Mouse (Mus musculus) gastrocnemius, postnatal 10 days (tissue): ENCODE measurements around the gene Lrrc40. TPM values are rescaled to one million over a fixed set of nuclear protein-coding genes. Genes with fewer than 3 reads are reported as not detected.

Experiments
- DNase-seq: peaks from one replicate; pipeline ENCODE4 v3.0.0; 2021; ENCODE audit warnings: mixed read lengths
- long read RNA-seq, 2 experiments: library from polyadenylated mRNA; stranded (forward); transcript quantifications; one replicate each; pipeline ENCODE4 v2.0.0; 2021
- total RNA-seq, 2 experiments: library from RNA; stranded (reverse); gene quantifications; 2 replicates each; pipeline ENCODE4 v1.2.3; 2021

The Lrrc40 gene
- total RNA-seq = 10 to 100 TPM; 10.1 to 11.3 TPM
- long read RNA-seq, experiment 1, full-length matches to known transcripts = 16 of 30 reads
- long read RNA-seq, experiment 1, partial matches to known transcripts = 0 of 30 reads
- long read RNA-seq, experiment 1, other reads (novel, unspliced or antisense) = 14 of 30 reads
- long read RNA-seq, experiment 2, full-length matches to known transcripts = 21 of 24 reads
- long read RNA-seq, experiment 2, partial matches to known transcripts = 0 of 24 reads
- long read RNA-seq, experiment 2, other reads (novel, unspliced or antisense) = 3 of 24 reads

DNA sequence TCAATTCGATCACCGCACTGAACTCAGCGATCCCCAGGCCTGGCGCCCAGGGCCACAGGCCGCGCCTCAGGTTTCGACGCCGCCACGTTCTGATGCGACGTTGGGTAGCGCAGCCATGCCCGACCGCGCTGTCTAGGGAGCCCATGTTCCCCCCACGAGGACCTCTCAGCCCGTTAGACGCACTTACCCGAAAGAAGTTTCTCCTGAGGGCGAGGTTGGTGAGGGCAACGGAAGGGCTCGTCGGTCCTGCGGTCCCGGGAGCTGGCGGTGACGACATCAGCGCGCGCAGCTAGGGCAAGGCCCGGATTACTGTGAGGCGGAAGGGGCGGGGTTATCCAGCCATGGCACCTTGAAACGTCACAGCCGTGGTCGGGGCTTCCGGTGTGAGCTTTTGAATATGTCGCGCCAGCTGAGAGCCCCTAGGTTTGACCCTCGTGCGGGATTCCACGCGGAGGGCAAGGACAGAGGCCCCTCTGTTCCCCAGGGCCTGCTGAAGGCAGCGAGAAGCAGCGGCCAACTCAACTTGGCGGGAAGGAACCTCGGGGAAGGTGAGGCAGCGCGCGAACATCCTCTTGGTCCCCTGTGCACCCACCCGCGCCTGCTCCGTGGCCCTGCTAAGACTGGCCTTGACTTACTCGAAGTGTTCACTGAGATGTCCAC is at the start of gene Lrrc40, which contains the start of gene Srsf11:
Lrrc40 (plus strand) TSS at position 334 of the 660 bp plus-strand sequence.
Srsf11 (minus strand) TSS at position 311 of the 660 bp plus-strand sequence.
- DNase-seq = peak; percentile 93

DNA sequence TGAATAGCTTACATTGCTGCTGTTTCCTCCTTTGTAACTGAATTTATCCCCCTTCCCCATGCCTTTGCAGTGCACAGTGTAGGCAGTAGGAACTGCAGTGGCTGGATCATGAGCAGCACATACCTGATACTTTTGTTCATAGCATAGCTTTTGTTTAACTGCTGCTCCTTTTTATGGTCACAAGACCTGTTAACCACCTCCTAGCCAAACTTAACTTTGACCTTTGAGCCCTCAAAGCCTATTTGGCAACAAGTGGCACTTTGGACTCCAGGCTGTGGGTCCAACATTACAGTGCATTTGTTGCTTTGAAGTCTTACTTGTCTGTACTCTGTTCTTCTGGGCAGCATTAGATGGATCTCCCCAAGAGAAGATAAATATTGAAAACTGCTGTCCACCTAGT is 43.1 kb upstream of the Lrrc40 start:
- DNase-seq = no peak

- DNase-seq = no peak
These were observed 40.7 kb upstream of the Lrrc40 start for GRCm38 (mm10) chr3:157995726-157996125.

DNA sequence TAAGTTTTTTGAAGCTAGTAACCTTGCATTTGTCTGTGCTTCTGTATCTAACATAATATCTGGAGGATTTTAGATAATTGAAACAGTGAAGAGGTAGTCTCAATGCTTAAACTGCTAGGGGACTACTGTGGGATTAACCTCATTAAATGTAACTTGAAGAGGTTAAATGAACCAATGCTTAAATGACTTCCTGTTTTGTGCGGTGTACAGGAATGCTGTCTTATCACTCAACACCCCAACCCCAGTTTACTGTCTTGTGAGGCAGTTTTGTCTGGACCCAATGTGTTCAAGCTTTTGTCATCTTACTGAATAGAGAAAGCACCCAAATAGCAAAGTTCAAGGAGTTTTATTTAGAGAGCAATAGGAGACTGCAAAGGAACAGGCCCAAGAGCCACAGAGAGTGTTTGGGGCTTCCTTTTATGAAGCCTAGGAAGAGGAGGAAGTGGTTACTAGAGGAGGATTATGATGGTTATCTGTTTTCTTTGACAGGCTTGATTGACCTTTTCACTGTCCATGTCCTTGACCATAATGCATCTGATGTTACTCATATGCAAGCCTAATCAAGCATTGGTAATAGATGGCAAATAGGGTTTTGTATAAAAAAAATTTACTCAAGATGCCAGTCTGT is 37.6 kb upstream of the Lrrc40 start:
- DNase-seq = no peak

DNA sequence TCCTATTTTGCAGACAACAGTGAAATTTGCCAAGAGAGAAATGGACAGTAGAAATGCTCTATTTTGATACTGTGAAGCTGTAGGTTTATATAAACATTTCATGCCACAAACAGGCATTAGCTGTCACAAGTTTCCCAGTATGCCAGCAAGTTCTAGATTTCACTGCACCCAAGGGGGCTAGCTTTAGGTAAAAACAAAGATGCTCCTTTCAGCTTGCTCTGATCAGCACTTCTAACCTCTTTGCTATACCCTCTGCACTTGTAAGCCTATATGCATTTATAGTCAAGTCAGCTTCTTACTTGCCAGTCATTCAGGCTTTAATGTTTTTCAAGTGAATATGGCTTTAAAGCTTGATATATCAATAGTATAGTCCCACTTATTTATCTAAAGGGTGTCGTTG is 27.8 kb upstream of the Lrrc40 start:
- DNase-seq = no peak

- DNase-seq = no peak
These were observed 26.6 kb upstream of the Lrrc40 start for GRCm38 (mm10) chr3:158009762-158010320.

GRCm38 (mm10) chr3:158031371-158031925 is 5.0 kb upstream of the Lrrc40 start:
- DNase-seq = peak; percentile 95

DNA sequence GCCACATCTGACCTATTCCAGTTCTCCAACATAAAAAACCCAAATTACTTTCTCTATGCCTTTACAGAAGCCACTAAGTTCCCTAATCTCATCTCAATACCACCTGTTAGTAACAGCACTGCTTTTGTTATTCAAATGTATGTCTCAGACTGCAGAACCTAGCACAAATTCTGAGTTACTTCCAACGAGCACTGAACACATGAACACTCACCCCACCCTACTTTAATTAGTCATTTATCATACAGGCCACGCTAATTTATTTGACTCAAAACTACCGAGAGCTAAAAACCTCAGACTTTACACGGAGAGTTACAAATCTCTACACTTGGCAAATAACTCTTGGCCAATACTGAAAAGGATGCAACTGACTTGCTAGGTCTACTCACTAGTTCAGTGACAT is 4.4 kb upstream of the Lrrc40 start:
- DNase-seq = no peak

DNA sequence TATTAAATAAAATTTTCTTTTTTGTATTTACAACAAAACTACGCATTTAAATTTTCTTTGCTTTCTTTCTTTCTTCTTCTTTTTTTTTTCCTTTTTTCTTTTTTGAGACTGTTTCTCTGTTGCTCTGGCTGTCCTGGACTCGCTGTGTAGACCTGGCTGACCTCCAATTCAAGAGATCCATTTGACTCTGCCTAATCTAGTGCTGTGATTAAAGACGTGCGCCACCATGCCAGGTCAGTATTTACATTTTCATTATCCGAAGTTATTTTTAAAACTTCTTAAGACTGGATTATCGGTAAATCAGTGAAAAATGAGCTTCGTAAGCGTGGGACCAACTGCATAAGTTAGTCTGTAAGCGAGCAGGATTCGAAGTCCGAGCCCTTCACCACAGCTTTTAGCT is 596 bp upstream of the Lrrc40 start:
- DNase-seq = no peak

DNA sequence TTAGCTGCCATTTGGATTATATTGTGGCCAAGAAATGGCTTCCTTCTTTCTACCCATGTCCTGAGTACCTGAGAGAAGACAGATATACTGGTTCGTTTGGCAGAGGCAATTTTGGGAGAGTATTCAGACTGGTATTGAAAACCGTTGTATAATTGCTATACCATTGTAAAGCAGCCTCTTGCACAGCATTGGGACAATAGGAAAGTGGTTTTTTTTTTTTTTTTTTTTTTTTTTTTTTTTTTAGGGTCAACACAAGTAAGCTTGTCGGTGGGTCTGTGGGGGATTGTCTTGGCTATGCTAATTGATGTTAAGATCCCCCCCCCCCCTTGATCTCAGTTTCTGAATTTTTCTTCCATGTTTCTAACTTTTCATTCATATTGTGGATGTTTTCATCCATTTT is 1.6 kb downstream of the Lrrc40 start:
- DNase-seq = no peak

GRCm38 (mm10) chr3:158040755-158041154 is 4.3 kb downstream of the Lrrc40 start:
- no peak for DNase-seq

- DNase-seq = no peak
These were observed 13.0 kb downstream of the Lrrc40 start for GRCm38 (mm10) chr3:158049508-158049907.

DNA sequence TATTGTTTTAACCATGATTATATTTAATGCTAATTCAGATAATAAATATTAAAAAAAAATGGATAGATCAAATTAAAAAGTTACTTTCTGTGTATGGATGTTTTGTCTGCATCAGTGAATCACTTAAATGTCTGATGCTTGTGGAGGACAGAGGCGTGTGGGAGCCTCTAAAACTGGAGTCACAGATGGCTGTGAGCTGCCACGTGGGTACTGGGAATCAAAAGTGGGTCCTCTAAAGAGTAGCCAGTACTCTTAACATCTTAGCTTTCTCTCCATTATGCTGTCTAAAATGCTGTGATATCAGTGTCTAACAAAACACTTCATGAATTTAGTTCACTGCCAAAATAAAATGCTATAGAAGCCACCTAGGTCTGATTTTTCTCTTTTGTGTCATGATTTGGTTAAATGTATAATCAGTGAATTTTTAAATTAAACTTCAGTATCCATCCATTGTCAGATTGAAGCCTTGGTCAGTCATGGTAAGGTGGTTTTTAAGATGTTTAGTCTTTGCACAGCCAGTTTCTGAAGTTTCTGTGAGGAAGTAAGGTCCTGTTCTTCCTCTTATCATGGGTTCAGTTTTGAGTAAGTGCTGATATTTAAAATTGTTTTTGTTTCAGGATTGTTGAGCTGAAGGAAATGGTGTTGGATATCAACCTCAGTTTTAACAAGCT is 24.3 kb downstream of the Lrrc40 start:
- no peak for DNase-seq

DNA sequence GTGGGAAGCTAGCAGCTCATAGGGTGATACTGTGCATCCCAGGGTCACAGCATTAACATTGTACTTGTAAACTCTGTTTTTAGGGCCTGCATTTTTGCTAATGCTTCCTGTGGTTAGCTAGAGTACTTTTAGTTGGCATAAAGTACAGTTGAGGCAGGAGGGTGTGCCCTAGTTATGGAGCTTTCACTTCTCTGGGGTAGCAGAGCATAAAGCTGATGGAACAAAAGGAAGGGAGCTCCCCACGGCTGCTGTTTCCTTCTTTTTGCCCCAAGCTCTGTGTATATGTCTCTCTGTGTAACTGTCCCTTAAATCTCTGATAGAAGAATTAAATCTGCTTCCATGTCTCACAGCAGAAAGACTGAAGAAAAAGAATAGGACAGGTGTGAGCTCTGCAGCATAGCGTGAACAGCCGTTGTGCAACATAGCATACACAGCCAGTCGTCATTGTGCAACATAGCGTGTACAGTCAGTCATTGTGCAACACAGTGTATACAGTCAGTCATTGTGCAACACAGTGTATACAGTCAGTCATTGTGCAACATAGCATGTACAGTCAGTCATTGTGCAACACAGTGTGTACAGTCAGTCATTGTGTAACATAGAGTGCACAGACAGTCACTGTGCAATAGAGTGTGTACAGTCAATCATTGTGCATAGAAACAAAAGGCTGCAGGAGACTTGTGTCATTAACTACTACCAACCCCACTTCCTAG is 25.5 kb downstream of the Lrrc40 start:
- no peak for DNase-seq

- DNase-seq = no peak
These were observed 28.8 kb downstream of the Lrrc40 start for GRCm38 (mm10) chr3:158065256-158065655.

DNA sequence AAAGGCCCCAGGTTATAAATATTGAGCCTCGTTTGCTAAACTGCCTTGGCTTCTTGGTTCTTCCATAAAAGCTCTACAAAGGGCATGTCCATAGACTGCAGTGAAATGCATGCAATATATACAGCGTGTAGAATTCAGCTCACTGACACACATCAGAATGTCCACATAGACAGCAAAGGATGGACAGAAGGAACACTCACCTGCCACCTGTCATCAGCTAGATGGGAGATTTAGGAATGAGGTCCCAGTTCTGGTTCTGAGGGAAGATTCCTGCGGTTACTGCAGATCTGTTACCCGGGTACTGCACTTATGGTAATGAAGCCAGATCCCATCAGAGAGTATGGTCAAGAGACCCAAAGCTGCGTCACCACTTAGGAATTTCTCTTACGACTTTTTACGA is 31.5 kb downstream of the Lrrc40 start:
- no peak for DNase-seq

DNA sequence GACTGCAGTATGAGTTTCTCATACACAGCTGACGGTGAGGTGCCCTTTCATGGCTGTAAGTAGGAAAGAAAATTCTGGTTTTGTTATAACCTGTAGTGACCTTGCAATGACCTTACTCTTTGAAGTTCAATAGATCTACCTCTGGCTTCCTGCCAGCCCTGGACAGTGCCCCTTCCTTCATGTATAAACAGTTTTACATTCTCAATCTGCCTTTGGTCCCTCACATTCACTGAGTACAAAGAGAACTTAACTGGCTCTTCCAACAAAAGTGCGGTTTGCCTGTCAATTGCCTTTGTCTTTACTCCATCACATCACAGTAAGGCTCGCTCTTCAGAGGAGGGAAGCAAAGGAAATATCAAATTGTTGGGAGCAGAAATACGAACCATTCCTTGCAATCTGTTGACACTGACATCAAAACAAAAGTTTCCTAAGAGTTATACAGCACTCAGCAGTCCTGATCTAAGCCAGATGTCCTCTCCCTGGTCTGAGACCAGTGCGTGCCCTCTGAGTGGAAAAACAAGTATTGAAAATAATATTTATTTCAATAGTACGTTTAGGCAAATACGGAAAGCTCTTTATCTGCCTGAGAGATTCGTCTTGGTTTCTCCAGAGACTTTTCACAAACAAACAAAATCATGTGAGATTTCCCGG is 32.3 kb downstream of the Lrrc40 start:
- no peak for DNase-seq

DNA sequence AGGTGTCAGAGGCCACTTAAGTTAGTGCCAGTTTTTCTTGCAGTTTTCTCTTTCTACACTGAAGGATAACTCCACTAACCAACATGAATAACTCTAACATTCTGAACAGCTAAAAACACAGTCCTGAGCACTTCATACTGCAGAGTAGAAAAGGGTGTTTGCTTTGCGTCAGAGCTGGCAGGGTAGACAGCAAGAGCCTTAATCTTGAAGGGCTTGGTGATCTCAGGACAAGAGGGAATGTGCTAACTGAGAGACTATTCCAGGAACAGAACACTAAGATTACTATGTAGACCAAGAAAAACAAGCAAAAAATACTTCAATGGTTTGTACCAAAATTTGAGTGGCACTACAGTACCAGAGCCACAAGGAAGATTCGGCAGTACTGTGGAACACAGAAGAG is 38.5 kb downstream of the Lrrc40 start:
- DNase-seq = no peak

GRCm38 (mm10) chr3:158076685-158077379 is 40.4 kb downstream of the Lrrc40 start:
- no peak for DNase-seq

GRCm38 (mm10) chr3:158077380-158077772 is 40.9 kb downstream of the Lrrc40 start:
- no peak for DNase-seq
